Mouse (Mus musculus) lung, postnatal 0 days (tissue): ENCODE data around the gene Cdyl.

Experiments used
- CTCF ChIP-seq: IDR thresholded peaks from 2 replicates; pipeline ENCODE4 v1.5.1; 2016; ENCODE audit warnings: antibody characterized with exemption, mild to moderate bottlenecking
- EP300 ChIP-seq: IDR thresholded peaks from 2 replicates; pipeline ENCODE4 v1.6.1; 2016; ENCODE audit warnings: antibody characterized with exemption, mild to moderate bottlenecking, control low read depth

DNA sequence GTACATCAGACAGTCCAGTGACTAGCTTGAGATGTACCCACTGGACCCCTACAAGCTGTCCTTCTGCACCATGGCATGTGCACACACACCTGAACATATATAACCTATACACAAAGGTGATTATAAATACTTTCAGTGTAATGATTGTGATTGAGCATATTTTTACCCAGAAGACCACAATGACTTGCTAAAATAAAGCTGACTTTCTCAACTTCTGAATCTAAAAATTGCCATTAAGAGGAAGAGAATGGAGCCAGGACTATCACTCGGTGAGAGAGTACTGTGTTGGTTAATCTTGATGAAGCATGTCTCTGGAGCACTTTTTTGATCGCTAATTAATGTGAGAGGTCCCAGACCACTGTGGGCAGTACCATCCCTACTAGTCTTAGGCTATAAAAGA lies 2.8 kb upstream of the Cdyl start:
- TF ChIP-seq CTCF, result no peak
- TF ChIP-seq EP300, result no peak
